In the genomic region with DNA sequence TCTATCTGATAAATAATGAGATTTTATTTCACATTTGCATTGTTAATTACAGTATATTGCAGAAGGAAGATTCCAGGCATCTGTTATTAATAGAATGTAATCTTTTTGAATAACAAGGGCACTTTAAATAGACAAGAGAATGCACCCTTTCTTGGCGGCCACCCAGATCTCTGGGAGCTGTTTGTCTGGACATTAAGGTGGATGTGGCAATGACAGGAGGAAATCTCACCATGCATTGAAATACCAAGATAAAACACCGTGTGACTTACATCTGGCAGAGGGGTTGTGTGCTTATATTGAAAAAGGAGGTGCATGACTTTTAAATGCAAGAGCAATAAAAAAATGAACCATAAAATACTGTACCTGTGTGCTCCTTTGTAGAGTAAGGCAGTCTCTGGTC, we compare ENCODE assay signal across 1 mouse cellular context.
A peak's percentile ranks its signal among the peaks of the same experiment; 100 is the strongest.
TF ChIP-seq lines count a peak whose summit lies in the region.

No protein-coding gene starts in this region.

TF ChIP-seq in MEL, 35 proteins besides CTCF, POLR2A, EP300 and RAD21 (continued from another document):
- TF ChIP-seq SMC3 (IDR thresholded peaks at IDR 0.05; ENCODE audit: low read depth, low read length): no peak
- no peak for TF ChIP-seq NELFE (IDR thresholded peaks at IDR 0.05; ENCODE audit: low read depth, low read length)
- no peak for TF ChIP-seq MAZ (IDR thresholded peaks at IDR 0.05; ENCODE audit: low read depth, low read length)
- TF ChIP-seq POLR2AphosphoS5 (IDR thresholded peaks at IDR 0.05; ENCODE audit: borderline replicate concordance, low read depth, low read length): no peak
- TF ChIP-seq MYB (IDR thresholded peaks at IDR 0.05; ENCODE audit: low read depth, low read length): no peak
- no peak for TF ChIP-seq ZKSCAN1 (IDR thresholded peaks at IDR 0.05; ENCODE audit: low read depth, low read length)
- TF ChIP-seq GABPA (IDR thresholded peaks at IDR 0.05; ENCODE audit: low read depth, low read length): no peak
- no peak for TF ChIP-seq CHD2 (IDR thresholded peaks at IDR 0.05; ENCODE audit: low read length)
- 0 out of 2 replicates have a peak, but pooled peaks have one; percentile 15 for TF ChIP-seq USF1 (IDR thresholded peaks at IDR 0.05; ENCODE audit: low read depth, low read length)
- TF ChIP-seq JUND (IDR thresholded peaks at IDR 0.05; ENCODE audit: low read depth, low read length): no peak
- TF ChIP-seq MAX (IDR thresholded peaks at IDR 0.05; ENCODE audit: low read length): no peak
- no peak for TF ChIP-seq UBTF (IDR thresholded peaks at IDR 0.05; ENCODE audit: borderline replicate concordance, insufficient read depth, low read depth, low read length)
- 0 out of 2 replicates have a peak, but pooled peaks have one; percentile 18 for TF ChIP-seq GATA1 (IDR thresholded peaks at IDR 0.05; ENCODE audit: low read depth, low read length)
